Mouse (Mus musculus) T-cell, adult 2 months (primary cell): Measurements from ENCODE around the gene Kpna7.

Source experiments
- DNase-seq: peaks from one replicate; pipeline ENCODE4 v3.0.0; 2022; ENCODE audit warnings: low spot score

The Kpna7 gene

DNA sequence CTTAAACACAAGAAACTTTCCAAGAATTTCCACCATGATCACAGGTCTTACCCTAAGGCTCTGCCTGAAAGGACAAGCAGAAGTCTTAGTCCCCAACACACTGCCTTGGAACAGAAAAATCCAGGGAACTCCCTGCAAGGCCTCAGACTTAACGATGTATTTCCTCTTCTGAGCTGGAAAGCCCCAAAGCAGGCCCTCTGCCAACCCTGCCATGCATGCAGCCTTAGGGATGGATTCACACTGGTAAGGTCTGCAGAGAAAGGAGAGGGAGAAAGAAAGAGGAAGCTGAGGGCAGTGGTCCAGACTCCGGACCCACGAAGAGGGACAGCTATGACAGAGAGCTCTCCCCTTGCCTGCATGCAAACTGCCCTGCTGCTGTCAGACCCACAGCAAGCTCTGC is 120.4 kb downstream of the Kpna7 start:
- DNase-seq, result no peak

- no peak for DNase-seq
These were observed 125.6 kb downstream of the Kpna7 start for GRCm38 (mm10) chr5:144958271-144958670.

DNA sequence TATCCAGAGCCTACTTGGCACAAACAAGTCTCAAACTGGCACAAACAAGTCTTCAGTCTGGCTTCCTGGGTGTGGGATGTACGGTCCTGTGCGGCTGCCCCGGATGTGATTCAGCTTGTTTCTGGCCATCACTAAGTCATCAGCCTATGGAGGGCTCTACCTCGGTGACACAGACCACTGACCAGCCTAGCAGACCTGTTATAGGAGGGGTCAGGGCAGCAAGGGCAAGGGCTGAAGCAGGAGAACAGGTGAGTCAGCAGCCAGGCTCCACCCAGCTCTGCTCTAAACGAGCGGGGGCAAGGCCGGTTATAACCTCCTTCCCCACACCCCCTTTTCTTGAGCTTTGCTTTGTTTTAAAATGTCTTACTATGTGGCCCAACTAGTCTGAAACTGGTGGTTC is 129.4 kb downstream of the Kpna7 start:
- no peak for DNase-seq

DNA sequence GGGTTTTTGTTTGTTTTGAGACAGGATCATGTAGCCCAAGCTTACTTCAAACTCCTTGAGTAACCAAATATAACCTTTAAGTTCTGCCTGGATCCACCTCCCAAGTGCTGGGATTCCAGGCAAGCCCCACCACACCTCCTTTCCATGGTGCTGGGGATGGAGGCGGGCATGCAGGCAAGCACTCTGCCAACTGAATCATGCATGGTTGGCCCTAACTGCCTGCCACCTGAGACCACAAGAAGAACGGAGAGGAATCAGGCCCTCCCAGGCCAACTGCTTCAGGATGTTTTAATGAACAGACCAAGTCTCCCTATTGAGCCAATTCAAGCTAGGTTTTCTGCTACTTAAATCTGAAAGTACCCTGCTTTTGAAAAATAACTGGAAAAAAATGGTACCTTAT is 131.2 kb downstream of the Kpna7 start:
- DNase-seq, result no peak

- DNase-seq, result no peak
These were observed 133.3 kb downstream of the Kpna7 start for GRCm38 (mm10) chr5:144950428-144951051.

DNA sequence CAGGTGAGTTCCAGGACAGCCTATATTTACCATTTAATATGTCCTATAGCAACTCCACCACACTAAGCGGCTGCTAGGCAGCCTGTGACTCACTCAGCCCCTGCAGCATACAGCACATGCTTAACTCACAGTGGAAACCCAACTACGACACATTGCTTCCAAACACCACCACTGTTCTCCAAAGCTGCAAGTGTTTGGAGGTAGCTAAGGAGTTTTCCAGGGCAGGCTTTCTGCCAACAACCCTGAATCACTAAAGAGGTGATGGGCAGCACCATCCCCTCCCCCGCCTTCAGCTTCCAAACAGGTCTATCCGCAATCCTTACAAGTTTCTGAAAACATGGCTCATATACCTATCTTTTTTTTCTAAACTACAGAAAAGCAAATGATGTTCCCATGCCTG is 134.0 kb downstream of the Kpna7 start:
- DNase-seq, result no peak

GRCm38 (mm10) chr5:144948422-144948821 is 135.4 kb downstream of the Kpna7 start:
- DNase-seq, result no peak

GRCm38 (mm10) chr5:144948002-144948401 is 135.8 kb downstream of the Kpna7 start:
- DNase-seq, result no peak

GRCm38 (mm10) chr5:144946032-144946431 is 137.8 kb downstream of the Kpna7 start:
- DNase-seq, result no peak

DNA sequence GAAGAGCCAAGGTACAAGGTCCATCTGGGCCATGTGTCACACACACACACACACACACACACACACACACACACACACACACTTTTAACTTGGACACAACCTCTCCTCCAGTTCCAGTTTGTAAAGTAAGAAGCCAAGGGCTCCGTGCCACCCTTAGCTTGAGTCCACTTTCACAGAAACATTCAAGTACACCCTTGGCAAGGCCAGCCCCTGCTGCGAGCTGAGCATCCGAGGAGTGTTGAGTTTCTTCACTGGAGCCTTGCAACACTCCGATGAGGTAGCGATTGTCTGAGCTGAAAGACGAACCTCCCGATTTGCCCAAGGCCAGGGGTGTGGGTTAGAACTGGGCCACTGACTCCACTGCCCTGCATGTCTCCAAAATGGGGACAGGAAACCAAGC is 138.9 kb downstream of the Kpna7 start:
- DNase-seq, result no peak

- no peak for DNase-seq
These were observed 139.5 kb downstream of the Kpna7 start for GRCm38 (mm10) chr5:144944370-144944769.

DNA sequence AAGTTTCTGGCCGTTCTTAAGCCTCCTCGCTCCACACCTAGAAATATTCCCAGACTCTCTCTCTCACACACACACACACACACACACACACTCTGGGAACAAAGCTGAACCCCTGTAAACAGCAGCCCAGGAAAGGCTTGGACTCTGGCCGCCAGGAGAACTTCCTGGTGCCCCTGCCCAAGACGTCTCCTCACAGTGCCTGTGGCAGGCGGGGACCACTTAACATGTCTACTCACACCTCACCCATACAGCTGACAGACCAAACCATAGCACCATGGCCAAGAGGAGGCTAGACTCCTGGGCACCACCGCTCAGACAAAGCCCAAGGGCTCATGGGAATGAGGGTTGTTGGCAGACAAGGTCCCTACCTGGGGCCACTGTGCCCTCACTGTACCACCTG is 140.5 kb downstream of the Kpna7 start:
- no peak for DNase-seq

- DNase-seq, result peak; percentile 52
These were observed 141.4 kb downstream of the Kpna7 start for GRCm38 (mm10) chr5:144942431-144942830.

GRCm38 (mm10) chr5:144940904-144941303 is 142.9 kb downstream of the Kpna7 start:
- DNase-seq, result no peak

GRCm38 (mm10) chr5:144937304-144937703 is 146.5 kb downstream of the Kpna7 start:
- peak; percentile 64 for DNase-seq
